Mouse (Mus musculus) c-Kit-positive CD71-positive TER-119-negative erythroid progenitor cells, embryonic 14.5 days (primary cell): ENCODE measurements around the gene Tlnrd1.

Experiments
- DNase-seq: peaks from one replicate; pipeline ENCODE4 v3.0.0-alpha.2; 2013; ENCODE audit warnings: low read depth

The Tlnrd1 gene

DNA sequence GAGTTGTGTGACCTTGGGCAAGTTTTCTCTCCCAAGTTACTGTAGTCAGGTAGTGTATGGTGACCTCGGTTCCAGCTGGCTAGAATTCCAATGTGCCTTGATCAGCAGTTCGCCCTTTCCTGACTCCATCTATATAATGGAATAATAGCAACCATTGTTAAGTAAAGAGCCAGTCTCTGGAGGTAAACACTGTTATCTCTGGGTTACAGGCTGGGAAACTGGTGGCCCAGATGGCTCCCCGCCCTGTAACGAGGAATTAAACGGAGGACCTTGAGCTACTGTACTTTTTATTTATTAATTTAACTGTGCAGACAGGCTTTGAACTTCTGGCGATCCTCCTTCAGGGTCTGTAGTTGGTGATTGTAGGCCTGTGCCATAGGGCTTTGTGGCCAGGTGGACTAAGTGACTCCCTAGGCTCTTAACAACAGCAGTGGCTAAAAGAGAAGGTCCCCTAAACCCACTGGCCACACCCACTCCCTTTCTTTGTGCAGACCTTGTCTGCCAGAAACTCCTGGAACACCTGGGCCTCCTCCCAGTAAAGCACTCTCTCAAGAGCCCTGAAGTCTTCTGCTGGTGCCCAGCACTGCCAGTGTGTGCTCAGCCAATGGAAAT is 922 bp upstream of the Tlnrd1 start:
- peak; percentile 74 for DNase-seq

- no peak for DNase-seq
Measured at GRCm38 (mm10) chr7:83883276-83884020, 657 bp downstream of the Tlnrd1 start.

- no peak for DNase-seq
Measured at GRCm38 (mm10) chr7:83882633-83883275, 1.4 kb downstream of the Tlnrd1 start.

- DNase-seq, result no peak
Measured at GRCm38 (mm10) chr7:83882150-83882632, 1.9 kb downstream of the Tlnrd1 start.

DNA sequence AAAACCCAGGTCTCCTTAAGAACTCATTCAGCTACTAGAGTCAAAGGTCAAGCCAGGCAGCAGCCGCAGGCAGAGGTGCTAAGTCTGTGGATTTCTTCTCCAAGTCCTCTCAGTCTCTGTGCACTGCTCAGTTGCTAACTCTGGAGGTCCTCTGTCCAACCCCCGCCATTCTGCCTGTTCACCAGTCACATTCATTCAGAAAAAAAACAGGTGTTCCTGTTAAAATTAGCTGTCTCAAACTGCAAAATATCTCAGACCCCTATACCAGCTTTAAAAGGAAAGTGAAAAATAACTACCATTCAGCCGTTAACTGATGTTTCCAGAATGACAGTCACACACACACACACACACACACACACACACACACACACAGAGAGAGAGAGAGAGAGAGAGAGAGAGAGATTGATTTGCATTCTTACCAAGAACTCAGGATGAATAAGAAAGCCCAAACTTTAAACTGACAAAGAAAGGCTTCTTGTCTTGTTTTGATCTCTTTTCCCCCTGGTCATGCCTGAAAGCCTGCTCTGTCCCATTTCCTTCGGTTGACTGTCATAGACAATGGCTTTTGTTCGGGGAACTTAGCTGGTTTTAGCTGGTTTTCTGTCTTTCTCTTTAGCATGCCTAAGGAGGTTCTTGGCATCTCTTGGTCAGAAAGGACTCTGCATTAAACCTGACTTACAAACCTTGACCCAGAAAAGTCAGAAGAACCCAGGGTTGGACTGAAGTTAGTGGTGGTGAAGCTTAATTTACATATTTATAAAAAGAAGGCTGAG is 5.2 kb downstream of the Tlnrd1 start:
- no peak for DNase-seq

DNA sequence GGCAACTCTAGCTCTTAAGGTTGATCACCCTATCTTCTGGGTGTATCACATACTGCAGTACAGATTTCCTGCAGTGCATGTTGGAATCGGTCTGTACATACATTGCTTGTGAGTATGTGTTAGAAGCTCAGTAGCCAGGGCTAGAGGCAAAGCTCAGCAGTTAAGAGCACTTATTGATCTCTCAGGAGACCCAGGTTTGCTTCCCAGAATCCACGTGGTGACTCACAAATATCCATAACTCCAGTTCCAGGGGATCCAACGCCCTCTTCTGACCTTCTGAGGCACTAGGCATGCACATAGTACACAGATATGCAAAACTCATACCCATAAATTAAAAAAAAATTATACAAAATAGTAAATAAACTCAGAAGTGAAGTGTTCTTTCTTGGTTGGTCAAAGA is 7.0 kb downstream of the Tlnrd1 start:
- no peak for DNase-seq

GRCm38 (mm10) chr7:83869839-83870543 is 14.1 kb downstream of the Tlnrd1 start:
- no peak for DNase-seq

- no peak for DNase-seq
Measured at GRCm38 (mm10) chr7:83868200-83868599, 15.9 kb downstream of the Tlnrd1 start.

DNA sequence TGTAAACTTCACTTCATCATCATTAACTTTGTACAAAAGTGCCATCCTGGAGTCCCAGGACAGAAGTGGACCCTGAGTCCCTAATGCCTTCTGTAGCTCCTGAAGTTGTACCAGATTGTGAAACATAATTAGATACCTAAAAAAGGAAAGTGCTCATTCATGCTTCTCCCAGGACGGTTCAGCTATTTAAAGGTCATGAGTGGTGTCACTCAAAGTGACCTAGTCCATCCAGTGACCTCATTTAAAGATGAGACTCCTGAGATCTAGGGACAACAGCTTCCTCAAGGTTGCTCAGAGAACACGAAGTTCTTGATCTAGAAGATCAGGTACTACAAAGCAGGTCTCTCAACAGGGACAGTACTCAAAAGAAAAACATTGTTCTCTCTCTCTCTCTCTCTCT is 20.6 kb downstream of the Tlnrd1 start:
- DNase-seq, result no peak

DNA sequence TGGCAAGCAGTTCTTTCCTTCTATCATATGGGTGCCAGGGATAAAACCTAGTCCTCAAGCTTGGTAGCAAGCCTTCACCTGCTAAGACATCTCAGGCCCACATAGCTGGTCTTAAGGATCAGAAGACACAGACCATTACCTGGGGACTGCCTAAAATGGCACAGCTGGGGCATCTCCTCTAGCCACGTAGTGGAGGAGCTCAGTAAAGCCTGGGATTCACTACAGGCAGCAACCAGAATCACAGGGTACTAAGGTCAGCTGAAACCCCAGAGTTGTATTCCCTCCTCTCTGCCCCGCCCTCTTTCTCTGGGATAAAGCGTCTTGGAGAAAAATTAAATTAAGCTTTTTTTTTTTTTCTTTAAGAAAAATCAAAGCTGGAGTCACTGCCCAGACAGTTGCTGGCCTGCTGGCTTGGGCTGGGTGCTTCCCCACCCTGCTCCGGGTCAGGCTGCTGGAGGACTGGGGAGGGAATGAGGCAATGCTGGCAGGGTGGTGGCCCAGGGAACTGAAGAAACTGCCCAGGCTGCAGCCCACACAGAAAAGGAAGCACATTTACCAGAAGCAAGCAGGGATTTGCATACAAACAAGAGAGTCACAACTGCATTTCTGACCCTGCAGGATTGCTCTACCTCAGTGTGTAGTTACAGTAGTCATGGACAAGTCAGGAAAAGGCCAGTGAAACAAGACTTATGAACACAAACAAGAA is 24.6 kb downstream of the Tlnrd1 start:
- no peak for DNase-seq

GRCm38 (mm10) chr7:83857921-83858320 is 26.2 kb downstream of the Tlnrd1 start:
- no peak for DNase-seq

- DNase-seq, result no peak
Measured at GRCm38 (mm10) chr7:83857208-83857488, 27.0 kb downstream of the Tlnrd1 start.

GRCm38 (mm10) chr7:83856353-83857207 is 27.5 kb downstream of the Tlnrd1 start:
- DNase-seq, result no peak

DNA sequence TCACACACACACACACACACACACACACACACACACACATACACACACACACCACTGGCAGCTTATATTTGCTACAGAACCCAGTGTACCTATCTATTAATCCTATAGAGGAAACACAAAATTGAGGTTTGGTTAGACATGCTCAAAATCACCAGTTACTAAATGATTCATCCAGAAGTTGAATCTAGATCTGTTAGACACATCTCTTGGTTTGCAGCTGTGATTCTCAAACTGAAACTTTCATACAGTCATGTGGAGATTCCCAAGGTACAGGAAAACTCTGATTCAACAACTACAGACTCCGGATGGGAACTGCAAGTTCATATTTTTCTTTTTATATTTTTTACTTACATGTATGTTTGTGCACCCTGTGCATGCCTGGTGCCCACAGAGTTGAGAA is 28.9 kb downstream of the Tlnrd1 start:
- no peak for DNase-seq

GRCm38 (mm10) chr7:83852381-83853380 is 31.4 kb downstream of the Tlnrd1 start:
- DNase-seq, result no peak

DNA sequence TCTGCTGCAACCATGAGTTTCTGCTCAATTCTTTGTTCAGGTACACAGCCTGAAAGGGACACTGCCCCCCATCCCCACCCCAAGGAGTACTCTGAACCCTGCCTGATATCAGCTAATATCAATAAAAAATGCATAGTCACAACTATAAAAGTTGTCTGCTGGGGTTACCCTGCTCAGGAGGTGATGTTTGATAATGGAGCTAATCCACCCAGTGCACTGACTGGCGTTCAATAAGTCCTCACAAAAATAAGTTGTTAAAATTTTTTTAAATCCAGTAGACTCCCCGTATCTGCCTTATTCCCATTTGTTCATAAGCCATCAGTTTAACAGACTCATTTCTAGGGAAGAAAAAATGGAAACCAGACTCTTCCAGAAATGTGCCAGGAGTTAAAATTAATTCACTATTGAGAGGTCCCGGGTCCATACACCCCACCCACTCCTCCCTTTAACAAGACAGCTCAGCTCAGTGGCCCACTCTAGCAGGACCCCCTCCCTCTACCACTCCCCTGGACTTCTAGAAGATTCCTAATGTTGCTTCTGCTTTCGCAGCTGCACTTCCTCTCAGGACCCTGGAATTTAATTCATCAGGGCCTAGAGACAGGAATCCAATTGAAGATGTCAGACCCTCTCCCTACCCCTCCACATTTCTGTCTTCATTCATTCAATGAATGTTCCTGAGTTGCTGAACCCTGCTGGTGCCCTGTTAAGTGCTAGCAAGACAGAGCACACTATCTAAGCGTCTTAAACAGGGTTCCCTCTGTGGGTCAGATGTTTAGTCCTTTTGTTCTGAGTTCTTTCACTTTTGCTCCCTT is 32.3 kb downstream of the Tlnrd1 start:
- DNase-seq, result no peak

DNA sequence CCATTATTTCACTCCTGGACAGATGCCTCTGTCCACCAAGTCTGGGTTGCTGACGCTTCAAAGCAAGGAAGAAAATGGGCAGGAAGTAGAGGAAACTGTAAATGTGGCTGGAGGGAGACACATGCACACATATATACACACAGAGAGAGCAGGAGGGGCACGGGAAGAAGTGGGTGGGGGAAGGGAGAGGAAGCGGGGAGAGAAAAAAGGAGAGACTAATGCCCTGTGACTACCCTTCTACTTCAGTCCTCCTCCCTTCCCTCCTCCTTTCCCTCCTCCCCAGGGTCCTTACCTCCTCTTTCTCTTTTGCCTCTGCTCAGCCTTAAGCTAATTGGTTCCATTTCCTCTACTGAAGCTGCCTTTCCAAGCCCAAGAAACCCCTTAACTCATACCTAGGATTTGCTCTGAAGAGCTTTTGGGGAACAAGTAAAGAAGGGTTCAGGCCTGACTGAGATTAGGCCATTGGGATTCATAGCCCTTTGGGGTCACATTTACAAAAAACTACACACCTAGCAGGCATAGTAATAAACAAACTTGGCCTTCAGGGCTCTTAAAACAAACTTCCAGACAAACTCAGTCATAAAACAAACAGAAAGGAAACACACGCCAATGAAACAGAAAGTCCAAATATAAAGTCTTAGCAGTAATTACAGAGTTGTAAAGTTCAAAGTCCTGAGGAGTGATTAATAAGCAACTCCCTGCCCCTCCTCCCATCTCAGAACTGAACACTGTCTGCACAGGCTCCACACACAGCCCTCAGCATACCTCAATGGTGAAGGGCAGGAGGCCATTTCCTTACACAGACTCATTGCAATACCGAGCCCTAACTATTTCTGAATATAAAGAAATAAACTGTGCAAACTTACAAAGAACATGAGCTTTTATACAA is 36.7 kb downstream of the Tlnrd1 start:
- no peak for DNase-seq
